Mouse (Mus musculus): Measurements from ENCODE around the gene Cd24a. TPM values are rescaled to one million over a fixed set of nuclear protein-coding genes. Genes with fewer than 3 reads are reported as not detected.

Cd24a gene
- total RNA-seq, 2 experiments from 2014 or later = 15.0 to 16.6 TPM

DNA sequence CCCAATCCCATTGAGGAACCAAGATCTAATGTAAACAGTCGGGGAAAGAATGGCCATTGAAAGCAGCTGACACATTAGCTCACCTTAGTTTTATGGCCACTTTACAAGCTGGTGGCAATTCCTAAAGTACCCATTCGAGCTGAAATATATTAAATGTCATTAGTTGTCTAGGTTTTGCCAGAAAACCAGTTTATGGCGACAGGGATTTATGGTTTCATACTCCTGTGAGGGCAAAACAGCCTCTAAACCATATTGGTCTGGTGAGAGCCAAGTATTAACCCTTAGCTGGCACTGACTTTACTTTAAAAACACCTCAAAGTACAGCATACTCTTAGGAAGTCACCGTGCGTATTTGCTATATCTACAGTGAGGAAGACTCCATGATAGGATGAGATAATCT, 46.3 kb downstream of the Cd24a start:
- DNase-seq (ENCODE audit: extremely low spot score in 1 of 2, low spot score in 1 of 2) = no peak

DNA sequence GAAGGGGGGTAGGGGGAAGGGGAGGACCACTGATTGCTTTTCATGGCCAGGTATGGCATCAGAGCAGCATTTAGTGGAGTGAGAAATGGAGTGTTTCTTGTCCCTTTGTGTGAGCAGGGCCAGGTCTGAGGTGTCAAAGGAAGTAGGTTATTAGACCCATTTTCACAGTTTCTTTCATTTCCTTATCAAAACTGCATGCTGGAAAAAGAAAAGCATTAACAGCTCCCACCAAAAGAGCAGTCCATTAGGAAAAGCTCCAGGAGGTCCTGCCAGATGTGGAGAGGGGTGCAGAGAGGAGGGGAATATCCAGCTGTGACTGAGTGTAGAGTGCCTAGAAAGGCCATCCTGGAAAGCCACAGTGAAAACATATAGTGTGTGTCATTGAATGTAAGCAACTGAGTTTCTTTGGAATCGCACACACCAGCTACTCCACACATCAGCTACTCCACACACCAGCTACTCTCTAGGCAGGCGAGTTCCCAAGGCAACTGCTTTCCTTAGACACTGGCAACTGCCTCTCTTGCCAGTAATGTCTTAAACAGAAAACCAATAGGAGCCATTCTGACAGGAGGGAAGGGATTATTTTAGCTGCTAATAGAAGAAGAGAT, 46.8 kb downstream of the Cd24a start:
- no peak for DNase-seq (ENCODE audit: extremely low spot score in 1 of 2, low spot score in 1 of 2)

DNA sequence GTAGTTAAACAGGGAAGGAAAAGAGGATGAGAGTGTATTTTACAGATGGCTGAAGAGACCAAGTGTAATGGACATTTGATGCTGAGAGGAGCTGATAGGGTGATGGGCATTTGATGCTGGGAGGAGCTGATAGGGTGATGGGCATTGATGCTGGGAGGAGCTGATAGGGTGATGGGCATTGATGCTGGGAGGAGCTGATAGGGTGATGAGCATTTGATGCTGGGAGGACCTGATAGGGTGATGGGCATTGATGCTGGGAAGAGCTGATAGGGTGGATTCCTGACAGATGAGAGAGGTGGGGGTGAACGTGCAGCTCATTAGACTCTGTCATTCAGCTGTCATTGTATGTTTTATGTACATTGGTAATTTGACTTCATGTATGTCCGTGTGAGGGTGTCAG, 47.5 kb downstream of the Cd24a start:
- no peak for DNase-seq (ENCODE audit: extremely low spot score in 1 of 2, low spot score in 1 of 2)

DNA sequence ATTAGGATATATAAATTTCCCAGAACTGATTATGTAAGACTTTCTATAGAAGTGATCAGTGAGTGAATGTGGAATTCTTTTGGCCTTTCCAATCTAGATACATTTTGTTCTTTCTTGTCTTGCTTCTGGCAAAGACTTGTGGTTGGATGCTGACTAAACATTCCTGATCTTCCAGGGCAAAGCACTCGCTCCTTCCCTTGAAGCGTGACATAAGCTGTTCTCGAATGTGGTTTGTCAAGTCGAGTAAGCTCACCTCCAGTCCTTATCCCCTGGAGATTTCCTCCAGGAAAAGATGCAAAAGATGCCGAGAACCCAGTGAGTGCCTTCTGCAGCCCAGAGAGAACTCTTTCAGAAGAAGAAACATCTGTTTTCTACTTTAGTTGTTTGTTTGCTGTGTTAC, 51.1 kb downstream of the Cd24a start:
- DNase-seq (ENCODE audit: extremely low spot score in 1 of 2, low spot score in 1 of 2) = no peak

DNA sequence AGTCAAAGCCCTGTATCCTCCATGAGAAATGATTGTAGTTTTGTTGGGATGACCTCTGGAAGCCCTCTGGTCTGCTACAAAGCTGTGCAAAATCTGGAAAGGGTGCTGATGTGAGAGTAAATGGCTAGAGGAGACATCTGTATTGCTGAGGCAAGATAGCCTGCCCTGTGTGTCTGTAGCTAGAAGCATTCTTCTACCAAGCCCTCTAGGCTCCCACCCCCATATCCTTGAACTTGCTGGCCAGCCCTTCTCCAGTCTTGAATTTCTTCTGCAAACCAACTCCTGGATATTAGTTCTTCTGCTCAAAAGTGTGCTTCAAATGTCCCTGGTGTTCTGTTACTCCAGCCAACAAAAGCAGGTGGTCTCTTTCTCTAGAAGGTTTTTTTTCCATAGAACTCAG, 51.8 kb downstream of the Cd24a start:
- no peak for DNase-seq (ENCODE audit: extremely low spot score in 1 of 2, low spot score in 1 of 2)

DNA sequence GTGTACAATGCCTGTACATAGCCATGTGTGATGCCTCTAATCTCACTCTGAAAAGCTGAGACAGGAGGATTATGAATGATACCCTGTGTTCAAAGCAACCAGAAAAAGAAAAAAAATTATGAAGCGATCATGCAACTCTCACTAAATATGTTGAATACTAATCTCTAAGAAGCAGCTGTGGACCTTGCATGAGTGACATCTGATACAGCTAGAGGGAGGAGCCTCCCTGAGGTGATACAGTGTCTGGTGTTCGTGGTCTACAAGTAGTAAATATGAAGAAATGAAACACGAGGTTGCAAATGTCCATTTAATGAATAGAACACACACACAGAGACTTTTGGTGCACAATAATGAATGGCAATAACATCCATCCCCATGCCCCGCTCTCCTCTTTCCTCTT, 52.5 kb downstream of the Cd24a start:
- no peak for DNase-seq (ENCODE audit: extremely low spot score in 1 of 2, low spot score in 1 of 2)

DNA sequence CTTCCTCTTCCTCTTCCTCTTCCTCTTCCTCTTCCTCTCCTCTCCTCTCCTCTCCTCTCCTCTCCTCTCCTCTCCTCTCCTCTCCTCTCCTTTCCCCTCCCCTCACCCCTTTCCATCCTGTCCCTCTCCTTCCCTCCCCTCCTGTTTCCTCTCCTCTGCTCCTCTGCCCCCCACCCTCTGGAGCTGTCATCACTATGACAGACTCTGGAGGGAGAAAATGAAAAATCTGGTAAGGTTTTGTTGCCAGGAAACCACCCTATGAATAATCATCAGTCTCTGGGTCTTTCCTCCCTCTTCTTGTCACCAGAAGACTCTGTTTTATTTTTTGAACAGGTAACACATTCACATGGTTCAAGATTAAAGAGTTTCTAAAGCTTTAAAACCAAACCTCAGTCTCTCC, 53.0 kb downstream of the Cd24a start:
- DNase-seq (ENCODE audit: extremely low spot score in 1 of 2, low spot score in 1 of 2) = no peak

DNA sequence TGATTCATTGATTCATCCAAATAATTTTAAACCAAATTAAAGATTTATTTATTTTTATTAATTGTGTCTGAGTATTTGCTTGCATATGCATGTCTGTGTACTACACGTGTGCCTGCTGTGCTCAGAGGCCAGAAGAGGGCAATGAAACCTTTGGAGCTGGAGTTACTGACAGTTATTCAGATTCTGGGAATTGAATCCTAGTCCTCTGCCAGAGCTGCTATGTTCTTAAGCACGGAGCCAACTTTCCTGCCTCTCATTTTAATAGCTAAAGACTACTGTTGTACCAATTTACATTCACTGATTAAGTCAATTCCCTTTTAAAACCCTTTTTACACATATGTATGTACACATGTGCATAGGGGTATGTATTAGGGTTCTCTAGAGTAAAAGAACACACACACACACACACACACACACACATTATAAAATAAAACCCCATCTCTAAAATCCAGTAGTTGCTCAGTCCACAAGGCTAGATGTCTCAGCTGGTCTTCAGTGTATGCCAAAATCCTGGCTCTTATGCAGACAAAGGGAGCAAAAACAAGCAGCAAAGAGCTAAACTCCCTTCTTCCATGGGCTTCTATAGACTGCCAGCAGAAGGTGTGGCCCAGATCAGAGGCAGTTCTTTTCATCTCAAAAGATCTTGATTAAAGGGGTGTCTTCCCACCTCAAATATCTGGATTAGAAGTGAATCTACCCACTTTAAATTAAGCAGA, 53.7 kb downstream of the Cd24a start:
- no peak for DNase-seq (ENCODE audit: extremely low spot score in 1 of 2, low spot score in 1 of 2)

DNA sequence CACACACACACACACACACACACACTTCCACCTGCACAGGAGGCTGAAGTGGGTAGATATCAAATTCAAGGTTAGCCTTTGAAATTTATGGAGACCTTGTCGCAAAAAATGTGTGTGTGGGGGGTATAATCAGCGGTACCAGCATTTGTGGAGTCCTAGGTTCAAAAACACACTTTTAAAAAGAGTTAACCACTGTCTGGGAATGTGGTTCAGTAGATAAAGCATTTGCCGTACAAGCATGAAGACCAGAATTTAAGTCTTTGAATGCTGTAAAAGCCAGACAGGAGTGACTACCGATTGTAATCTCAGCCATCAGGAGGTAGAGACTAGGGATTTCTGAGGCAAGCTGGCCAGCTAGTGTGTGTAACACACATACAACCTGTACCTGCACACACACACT, 55.0 kb downstream of the Cd24a start:
- no peak for DNase-seq (ENCODE audit: extremely low spot score in 1 of 2, low spot score in 1 of 2)

Other genes with a start within 250 kb of the Cd24a start
- gene Bend3, start 99.5 kb upstream of the Cd24a start, total RNA-seq (2021) = 1 to 10 TPM; 4.9 to 7.7 TPM
- gene Gm9803, start 54.2 kb upstream of the Cd24a start, total RNA-seq (2021) = 10 to 100 TPM in 1 of 2 experiments, not detected in 1; 15.7 TPM
- 10 to 100 TPM; 42.3 to 42.6 TPM for gene 1700021F05Rik, start 37.3 kb upstream of the Cd24a start, total RNA-seq (2021)

Data from layer of hippocampus, postnatal 25 days (tissue).